ENCODE assay signal across 8 mouse cellular contexts in the genomic region with DNA sequence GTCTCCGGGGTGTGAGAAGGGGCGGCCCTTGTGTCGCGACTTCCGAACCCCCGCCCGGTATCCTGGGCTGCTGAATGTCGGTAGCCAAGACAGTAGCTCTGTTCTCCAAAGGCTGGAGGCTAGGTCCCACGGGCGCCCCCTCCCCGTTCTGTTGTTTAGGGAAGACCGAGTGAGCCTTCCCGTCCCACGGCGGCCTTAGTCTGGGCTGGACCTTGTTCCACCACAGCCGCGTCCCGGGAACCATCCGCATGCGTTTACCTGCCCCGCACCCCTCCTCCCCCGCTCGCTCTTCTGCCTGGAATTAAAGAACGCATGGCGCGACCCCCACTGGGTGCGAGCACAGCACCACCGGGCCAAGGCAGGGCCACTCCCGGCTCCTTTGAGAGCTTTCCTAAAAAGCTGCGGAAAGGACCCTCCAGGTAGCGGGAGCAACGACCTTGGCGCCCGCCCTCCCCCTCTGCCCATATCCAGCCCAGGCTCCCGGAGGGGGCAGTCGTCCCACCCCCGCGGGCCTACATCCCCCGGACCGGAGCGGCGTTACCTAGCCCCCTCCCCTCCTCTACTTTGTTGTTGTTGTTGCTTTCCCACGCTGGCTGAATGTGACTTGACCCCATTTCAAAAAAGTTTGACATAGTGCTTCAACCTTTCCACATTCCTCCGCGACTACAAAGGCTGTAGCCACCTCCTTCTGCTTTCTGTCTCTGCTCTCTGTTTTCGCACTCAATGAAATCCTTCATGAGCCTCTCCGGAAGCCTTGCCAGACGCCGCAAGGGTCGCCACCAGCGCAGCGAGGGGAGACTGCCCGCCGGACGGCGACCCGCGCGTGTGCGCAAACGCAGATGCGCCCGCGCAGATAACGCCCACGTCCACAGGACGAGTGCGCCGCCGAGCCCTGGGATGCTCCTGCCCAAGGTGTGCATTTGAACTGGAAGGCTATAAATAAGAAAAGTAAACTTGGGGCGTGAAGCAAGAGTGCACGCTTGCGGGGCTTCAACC.
DNase-seq lines count a peak whose midpoint lies in the region; ATAC-seq and TF ChIP-seq lines count a peak whose summit lies in the region.

No protein-coding gene starts in this region.

- H3K27ac ChIP-seq in embryonic facial prominence, embryonic 15.5 days (replicated peaks) = no peak overlapping the region
- no peak overlapping the region for H3K27ac ChIP-seq in hindbrain, embryonic 16.5 days (ENCODE audit: low read depth, low read length)
- H3K27ac ChIP-seq in macrophage = no peak overlapping the region

- WGBS in embryonic facial prominence, embryonic 15.5 days = under 1% methylated on average over 71 of the region's 73 CpGs
- under 1% methylated on average over 73 of the region's 73 CpGs for WGBS in hindbrain, embryonic 16.5 days
- under 1% methylated on average over 66 of the region's 73 CpGs for WGBS in macrophage (ENCODE audit: missing documents)

- peak; percentile 19 for DNase-seq in gastrocnemius, postnatal 10 days
- no peak for DNase-seq in gastrocnemius, postnatal 25 days
- no peak for DNase-seq in G1E (ENCODE audit: low spot score)
- peak; percentile 53 for DNase-seq in thymus, postnatal 14 days
- no peak for DNase-seq in left cerebral cortex, adult 11 months (ENCODE audit: low spot score)

- H3K4me2 ChIP-seq in embryonic facial prominence, embryonic 15.5 days (replicated peaks) = peak overlapping the region; percentile 98
- H3K4me2 ChIP-seq in hindbrain, embryonic 16.5 days (ENCODE audit: low read length) = peak overlapping the region; percentile 99

- no peaks in the 10 kb centered on the region for H3K36me3 ChIP-seq in G1E (replicated peaks)
- H3K36me3 ChIP-seq in embryonic facial prominence, embryonic 15.5 days = no peaks in the 10 kb centered on the region
- no peaks in the 10 kb centered on the region for H3K36me3 ChIP-seq in hindbrain, embryonic 16.5 days (ENCODE audit: control insufficient read depth, insufficient read depth, low read length)
- H3K36me3 ChIP-seq in macrophage (ENCODE audit: inconsistent target) = no peaks in the 10 kb centered on the region

- H3K9me3 ChIP-seq in G1E (replicated peaks) = peaks cover 6% of the 10 kb centered on the region
- H3K9me3 ChIP-seq in embryonic facial prominence, embryonic 15.5 days (replicated peaks) = no peaks in the 10 kb centered on the region
- no peaks in the 10 kb centered on the region for H3K9me3 ChIP-seq in hindbrain, embryonic 16.5 days (ENCODE audit: control insufficient read depth, low read length)

- no peaks in the 10 kb centered on the region for H3K4me1 ChIP-seq in G1E (ENCODE audit: insufficient read depth, low read depth, low read length)
- peaks cover 23% of the 10 kb centered on the region for H3K4me1 ChIP-seq in embryonic facial prominence, embryonic 15.5 days
- peaks cover 20% of the 10 kb centered on the region for H3K4me1 ChIP-seq in hindbrain, embryonic 16.5 days (ENCODE audit: control insufficient read depth, insufficient read depth, low read depth, low read length)

- H3K27me3 ChIP-seq in G1E (ENCODE audit: insufficient read depth, low read length) = peaks cover 15% of the 10 kb centered on the region; the same call in 1 of the 2 replicates
- H3K27me3 ChIP-seq in embryonic facial prominence, embryonic 15.5 days = peaks cover 35% of the 10 kb centered on the region
- H3K27me3 ChIP-seq in hindbrain, embryonic 16.5 days (replicated peaks; ENCODE audit: control insufficient read depth, insufficient read depth, low read length) = peaks cover 21% of the 10 kb centered on the region

- ATAC-seq in G1E (ENCODE audit: extremely low read depth, insufficient number of reproducible peaks, low FRiP score, poor library complexity, severe bottlenecking) = no peak
- no peak; the same call in 1 of the 2 replicates for ATAC-seq in embryonic facial prominence, embryonic 15.5 days (ENCODE audit: insufficient number of reproducible peaks, low FRiP score, low TSS enrichment, low read depth)
- peak; percentile 60 for ATAC-seq in hindbrain, embryonic 16.5 days

- TF ChIP-seq CTCF in G1E (IDR thresholded peaks at IDR 0.05; ENCODE audit: low read depth, low read length) = no peak

- no peaks in the 10 kb centered on the region for H3K79me2 ChIP-seq in macrophage (ENCODE audit: inconsistent target)

- H3K4me3 ChIP-seq in G1E (ENCODE audit: low read depth, low read length) = peak overlapping the region; percentile 30; the same call in 1 of the 2 replicates
- peak overlapping the region; percentile 57 for H3K4me3 ChIP-seq in embryonic facial prominence, embryonic 15.5 days (replicated peaks)
- H3K4me3 ChIP-seq in hindbrain, embryonic 16.5 days (ENCODE audit: low read length) = peak overlapping the region; percentile 64
- H3K4me3 ChIP-seq in macrophage (ENCODE audit: inconsistent target) = peak overlapping the region; percentile 34

- H3K9ac ChIP-seq in embryonic facial prominence, embryonic 15.5 days = peak overlapping the region; percentile 0; the same call in 1 of the 2 replicates
- peak overlapping the region; percentile 22; the same call in 1 of the 2 replicates for H3K9ac ChIP-seq in hindbrain, embryonic 16.5 days (ENCODE audit: low read depth, low read length)

Comparison
In these comparisons a context has a peak if more than half of its experiments do, and no peak if none do; other contexts are left out.
1. DNase-seq: peak in gastrocnemius, postnatal 10 days (single experiment) and thymus, postnatal 14 days (single experiment); none in gastrocnemius, postnatal 25 days (single experiment), G1E (single experiment) and left cerebral cortex, adult 11 months (single experiment).
2. Peak in every context shown above with its lines, with median percentiles within 50 percentile points of each other: H3K4me3 ChIP-seq.